Mouse (Mus musculus) lung, postnatal 4 days (tissue): ENCODE data around the gene Tmtc1.

Experiments
- DNase-seq, 2 experiments: peaks; one replicate each; pipeline ENCODE4 v3.0.0; 2021

Gene Tmtc1

DNA sequence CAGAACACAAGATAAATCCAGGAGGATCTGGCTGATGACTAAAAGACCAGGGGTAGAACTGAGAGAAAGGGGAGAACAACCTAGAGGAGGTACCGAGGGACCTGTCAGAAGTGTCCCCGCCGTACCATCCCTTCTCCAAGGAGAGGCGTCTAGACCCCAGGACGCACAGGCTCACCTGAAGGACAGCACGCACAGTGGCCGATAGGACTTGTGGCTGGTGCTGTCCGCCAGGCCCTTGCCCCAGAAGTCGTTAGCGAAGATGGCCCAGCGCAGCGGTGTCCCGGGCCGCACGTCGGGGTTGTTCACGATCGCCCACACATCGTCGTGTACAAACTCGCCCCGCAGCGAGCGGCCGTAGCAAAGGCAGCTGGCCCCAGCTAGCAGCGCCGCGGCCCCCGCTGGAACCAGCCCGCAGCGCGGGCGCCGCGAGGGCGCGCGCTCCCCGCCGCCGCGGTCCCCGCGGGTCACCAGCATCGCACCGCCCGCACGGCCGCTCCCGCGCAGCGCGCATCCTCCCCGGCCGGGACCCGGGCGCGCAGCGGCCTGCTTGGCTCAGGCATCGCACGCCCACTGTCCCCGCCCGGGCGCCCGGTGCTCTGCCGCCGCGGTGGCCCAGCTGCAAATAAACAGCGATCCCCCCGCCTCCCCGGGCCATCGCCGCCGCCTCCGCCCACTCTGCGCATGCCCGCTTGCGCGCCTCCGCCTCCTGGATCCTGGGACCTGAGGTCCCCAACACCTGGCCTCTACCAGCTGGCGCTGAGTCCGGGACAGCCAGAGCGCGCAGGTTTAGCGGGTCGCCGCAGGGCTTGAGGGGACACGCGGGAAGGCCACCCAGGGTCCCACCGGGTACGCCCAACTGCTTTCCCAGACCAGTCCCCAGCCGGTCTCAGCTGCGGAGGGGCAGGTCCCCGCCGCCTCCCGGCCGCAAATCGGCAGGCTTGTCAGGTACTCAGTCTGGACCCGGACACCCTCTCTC, at the start of gene Tmtc1:
TSS of gene Tmtc1 (minus strand) at position 664 of the 976 bp plus-strand sequence.
- DNase-seq: peak; percentile 70 to 84

DNA sequence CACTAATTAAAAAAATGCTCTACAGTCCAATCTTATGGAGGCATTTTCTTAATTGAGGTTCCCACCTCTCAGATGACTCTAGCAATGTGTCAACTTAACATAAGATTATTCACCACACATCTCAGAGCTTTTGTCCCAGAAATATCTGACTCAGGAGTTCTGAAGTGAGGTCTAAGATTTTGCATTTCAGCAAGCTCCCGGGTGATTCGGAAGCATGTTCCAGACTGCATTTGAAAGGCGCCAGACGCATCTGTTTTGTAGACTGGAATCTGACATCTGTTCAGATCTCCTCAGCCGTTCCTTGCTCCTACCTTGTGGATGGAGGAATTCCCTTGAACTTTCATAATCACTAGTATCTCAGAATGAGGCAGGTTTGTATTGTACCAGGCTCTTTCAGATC, 47.7 kb upstream of the Tmtc1 start:
- DNase-seq: no peak

DNA sequence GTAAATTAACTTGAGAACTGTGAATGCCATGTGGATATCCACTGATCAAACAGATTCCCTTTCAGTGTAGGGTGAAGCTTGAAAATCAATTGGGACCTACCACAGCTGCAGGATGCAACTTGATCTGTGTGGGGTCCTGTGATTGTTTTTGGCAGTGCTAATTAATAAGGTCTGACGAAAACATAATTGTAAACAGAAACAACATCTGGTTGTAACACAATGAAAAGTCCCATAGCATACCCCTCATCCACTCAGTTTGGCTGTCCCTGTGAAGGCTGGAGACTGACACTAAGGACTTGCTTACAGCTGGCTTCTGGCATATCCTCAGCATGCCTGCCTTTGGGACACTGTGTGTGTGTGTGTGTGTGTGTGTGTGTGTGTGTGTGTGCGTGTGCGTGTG, 42.6 kb upstream of the Tmtc1 start:
- DNase-seq: no peak

DNA sequence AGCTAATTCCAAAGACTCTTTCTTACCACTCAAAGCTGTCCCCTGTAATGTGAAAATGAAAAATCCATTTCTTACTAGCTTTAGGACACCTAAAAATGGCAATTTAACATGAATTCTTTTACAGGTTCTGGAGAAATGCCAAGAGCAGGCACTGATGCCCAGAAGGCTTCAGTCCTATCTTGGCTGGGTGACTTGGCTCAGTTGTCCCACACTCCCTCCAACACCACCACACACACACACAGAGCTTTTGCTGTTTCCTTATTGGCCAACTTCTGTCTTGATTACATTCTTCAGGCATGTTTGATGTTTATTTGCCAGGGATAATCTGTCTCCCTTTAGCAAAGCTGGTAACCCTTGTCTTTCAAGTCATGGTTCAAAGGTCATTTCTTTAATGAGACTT, 37.7 kb upstream of the Tmtc1 start:
- no peak for DNase-seq

DNA sequence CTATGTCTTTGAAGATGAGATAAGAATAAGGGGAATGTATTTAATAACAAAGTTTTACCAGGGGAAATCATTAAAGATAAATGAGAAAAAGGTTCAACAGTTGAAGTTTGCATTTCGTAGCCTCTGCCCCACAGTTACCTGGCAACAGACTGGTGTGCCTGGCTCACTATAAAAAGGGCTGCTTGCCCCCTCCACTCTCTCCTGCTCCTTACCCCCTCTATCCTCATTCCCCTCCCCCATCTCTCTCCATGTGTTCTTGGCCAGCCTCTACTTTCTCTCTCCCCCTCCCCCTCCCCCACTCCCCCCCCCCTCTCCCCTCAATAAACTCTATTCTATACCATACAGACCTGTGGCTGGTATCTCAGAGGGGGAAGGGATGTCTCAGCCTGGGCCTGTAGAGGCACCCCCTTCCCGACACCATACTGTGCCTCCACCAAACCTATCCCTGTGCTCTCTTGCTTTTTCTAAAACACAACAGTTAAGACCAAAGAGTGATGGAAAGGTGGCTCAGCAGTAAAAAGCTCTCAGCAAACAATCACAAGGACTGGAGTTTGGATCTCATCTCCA, 35.6 kb upstream of the Tmtc1 start:
- DNase-seq: no peak

DNA sequence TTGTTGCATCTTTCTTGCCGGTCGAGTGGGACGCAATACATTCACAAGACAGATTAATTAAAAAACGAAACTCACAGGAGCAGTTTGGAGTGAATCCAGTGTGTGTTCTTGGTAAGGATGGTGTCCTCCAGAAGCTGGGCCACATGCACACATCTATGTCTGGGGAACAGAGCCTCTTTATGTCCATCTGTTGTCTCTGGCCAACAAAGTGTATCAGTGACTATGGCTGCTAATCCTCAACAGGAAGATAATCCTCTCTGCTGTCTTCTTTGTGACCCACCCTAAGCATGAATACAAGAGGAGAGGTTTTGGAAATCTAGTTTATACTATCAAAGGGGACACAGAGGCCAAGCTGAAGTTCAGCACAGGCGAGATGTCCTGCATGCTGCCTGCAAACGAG, 34.2 kb upstream of the Tmtc1 start:
- DNase-seq: no peak

DNA sequence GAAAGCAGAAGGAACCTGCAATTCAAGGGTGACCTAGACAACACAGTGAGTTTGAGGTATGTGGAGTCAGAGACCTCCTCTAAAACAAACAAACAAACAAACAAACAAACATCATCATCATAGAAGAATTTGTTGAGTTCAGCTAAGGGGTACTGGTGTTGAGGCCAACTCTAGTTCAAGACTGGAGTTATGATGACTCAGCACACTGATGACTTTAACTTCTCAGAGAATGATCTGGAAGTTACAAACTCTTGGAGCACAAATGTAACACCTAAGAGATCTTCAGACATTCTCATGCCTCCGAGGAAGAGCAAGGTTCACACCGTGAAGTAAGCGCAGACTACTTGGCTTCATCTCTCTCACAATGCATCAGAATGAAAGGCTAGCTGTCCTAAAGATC, 28.1 kb upstream of the Tmtc1 start:
- DNase-seq: no peak

DNA sequence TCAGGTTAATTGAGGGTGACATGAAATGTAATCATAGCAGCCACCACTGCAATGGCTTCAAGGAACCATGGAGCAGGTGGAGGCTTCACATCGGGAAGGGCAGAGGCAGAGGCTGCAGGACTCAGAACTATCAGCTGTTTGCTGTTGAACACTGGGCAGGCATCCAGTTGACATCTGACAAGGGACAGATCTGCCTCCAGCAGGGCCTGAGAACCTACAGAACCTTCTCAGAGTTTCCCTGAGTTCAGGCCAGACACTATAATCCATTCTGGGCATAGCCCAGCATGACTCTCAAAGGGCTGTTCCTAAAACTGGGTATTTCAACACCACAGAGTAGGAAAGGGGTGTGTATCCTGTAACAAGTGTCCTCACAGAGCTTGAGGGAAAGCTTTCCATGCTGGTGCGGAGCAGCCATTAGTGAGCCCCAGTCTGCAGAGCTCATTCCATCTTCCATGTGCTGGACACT, 23.8 kb upstream of the Tmtc1 start:
- peak; percentile 14 to 49 for DNase-seq

DNA sequence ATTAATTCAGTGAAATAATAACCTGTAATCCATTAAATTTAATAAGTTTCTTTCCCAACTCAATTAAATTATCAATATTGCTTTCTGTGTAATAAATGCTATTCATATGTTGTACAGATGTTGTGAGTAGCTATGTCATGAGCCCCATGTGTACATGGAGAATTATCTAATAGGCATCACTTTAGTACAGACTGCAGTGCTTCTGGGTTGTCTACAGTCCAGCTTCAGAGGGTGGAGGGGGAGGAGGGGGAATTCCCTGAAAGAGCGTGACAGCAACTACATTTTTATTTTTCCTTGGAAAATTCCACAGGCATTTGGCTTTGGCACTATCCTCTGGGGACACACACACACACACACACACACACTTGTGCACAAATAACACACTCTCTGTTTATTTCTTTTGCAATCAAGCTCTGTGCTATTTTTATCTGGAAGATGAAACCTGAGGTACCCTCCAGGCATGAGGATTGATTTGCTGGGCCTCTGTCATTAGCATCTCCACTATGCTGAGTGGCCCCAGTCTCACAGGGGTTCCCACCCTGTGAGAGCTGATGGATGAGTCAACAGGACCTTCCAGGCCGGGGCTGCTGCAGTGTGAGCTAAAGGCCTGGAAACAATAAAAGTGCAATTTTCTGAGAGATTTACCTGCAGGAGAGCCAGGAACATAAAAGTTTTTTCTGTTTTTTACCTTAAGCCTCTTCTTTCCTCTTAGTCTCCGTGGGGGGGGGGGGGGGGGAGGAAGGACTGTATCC, 23.2 kb upstream of the Tmtc1 start:
- DNase-seq: no peak

DNA sequence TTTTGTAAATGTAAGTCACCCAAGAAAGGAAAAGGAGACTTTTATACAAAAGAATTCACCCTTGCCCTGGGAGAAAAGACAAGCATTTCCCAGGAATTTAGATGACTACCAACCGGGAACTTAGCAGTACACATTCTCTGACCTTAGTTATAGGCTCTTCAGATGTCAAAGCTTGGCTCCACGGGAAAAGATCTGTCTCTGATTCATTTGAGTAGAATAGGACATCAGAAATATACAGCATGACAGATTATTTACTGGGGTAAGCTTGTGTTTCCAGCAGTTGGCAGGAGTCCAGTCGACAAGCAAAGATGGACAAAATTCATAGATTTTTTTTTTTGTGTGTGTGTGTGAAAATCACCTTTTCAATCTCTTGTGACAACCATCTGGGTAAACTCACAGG, 15.4 kb upstream of the Tmtc1 start:
- no peak for DNase-seq

DNA sequence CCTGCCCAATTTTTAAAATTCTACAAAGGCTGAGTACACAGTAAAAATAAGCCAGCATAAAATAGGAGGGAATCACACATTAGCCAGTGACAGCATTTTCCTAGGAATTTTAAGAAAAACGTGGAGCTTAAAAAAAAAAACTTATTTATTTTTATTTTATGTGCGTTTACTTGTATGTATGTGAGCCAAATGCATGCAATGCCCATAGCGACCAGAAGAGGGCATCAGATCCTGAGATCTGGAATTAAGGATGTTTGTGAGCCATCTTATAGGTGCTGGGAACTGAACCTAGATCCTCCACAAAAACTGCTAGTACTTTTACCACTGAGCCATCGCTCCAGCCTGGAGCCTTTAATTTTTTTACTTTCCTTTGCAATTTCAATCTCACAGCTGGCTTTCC, 11.3 kb upstream of the Tmtc1 start:
- no peak for DNase-seq

DNA sequence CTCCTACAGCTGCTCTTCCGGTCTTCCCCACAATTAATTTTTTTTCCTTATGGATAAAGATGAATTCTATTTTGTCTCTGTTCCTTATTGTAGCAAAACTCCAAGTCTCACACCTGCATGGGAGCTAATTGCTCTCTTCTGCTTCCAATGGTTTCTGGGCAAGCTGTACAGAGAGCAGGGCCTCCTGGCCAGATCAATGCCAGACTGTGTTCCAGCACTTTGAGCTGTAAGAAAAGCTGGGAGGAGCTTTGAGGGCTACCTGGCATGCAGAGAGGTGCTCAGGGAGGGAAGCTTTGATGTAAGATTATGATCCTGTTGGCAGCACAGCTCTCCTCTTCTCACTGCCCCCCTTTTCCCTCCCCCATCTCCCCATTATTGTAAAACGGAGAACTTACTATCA, 10.6 kb upstream of the Tmtc1 start:
- no peak for DNase-seq

DNA sequence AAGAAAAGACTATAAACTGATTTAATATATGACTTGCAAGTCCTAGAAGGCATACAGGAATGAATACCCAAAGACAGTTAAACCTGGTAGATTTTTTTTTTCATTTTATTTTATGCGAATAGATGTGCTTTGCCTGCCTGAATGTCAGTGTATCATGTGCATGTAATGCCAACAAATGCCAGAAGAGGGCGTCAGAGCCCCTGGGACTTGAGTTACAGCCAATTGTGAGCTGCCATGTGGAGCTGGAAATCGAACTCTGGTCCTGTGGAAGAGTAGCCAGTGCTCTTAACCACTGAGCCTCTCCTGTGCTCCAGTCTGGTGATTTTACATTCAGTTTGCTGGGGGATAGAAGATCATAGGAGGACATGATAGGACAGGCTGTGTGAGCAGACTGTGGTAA, 4.0 kb upstream of the Tmtc1 start:
- no peak for DNase-seq

DNA sequence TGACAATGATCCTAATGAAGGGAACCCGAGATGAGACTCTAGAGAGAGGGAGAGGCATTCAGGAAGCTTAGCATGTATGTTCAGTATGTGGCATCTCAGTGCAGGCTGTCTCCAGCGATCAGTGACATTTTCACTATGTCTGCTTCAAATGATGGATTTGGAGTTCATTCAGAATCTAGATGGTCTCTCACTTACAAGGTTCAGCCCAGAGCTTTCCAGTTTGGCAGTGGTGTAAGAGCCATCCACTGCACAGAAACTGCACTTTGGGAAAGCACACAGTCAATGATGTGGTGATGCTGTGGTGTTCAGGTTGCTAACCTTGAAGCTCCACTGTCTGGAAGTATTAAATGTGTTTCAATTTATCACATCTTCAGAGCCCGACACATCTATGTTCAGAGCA, 1.9 kb upstream of the Tmtc1 start:
- DNase-seq: no peak

DNA sequence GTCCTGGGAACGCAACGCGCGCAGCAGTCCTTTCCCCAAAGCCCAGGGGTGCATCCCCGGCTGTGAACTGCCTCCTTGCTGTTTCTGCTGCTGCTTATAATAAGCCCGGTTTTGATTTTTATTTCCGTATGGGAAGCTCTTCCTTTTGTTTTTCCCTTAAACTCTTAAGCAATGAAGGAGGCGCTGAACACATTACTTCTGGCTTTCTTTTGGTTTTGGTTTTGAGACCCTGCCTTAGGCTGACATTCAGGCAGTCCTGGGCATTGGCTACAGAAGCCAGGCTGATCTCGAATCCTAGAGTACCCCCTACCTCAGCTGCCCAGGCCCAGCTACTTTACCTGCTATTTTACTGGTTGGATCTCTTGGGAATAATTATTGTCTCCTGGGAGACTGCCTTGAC, 607 bp upstream of the Tmtc1 start:
- DNase-seq: no peak

DNA sequence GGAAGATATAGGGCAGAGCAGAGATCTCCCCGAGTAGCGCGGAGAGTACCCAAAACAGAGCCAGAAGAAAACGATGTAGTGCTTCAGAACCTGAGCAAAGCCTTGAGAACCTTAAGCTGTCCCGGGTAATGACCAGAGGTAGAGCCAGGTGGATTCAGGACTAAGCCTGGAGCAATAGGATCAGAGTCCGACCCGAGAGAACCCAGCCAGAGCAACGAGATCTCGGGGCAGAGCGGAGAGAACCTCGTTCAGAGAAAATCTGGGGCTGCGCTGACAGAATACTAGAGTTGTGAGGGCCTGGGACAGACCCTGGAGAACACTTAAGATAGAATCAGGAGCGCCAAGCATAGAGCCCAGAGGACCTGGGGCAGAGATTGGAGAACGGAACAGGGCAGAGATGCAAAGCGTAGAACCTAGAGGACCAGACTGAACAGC, 881 bp downstream of the Tmtc1 start:
- DNase-seq: peak in 1 of 2 experiments; percentile 20

DNA sequence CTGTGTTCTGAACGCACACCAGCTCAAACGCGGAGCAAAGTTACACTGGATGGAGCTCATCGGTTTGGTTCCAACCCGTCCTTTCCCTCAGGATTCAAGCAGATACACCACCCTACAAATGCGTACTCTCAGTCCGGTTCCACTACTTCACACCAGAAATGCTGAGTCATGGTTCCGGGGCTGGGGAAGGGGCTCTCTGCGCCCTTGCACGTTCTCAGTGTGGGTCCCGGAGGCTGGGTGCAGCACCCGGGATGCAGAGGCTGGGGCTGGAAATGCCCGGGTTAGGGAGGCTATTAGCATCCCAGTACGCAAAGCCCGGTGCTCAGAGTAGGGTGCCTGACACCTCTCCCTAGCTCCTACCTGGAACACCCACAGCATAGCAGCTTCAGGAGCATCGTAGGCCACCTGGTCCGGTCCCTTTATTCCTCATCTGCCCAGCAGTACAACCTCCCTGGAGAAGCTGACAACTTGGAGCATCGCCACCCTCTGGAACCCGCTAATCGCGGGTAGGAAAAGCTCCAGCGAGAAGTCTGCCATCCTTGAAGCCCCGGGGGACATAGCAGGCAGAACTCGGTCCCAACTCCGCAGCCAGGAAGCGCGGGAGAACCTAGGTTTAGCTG, 1.4 kb downstream of the Tmtc1 start:
- DNase-seq: peak; percentile 25 to 30

DNA sequence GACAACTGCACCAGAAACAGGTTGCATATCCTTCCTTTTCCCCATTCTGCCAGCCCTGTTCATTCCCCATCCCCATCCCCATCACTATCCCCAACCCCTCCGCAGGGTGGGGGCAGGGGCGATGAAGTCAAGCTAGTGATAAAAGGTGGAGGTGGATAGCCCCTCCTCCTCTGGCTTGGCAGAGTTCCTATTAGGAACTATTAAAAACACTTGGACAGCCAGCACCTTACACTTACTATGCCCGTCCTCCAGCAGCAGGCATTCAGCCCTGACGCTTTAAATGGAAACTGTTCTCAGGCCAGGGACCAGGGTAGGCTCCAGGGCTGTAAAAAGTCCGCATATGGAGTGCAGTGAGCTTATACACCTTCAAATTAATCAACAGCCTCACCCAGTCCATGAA, 2.3 kb downstream of the Tmtc1 start:
- peak in 1 of 2 experiments; percentile 20 for DNase-seq

DNA sequence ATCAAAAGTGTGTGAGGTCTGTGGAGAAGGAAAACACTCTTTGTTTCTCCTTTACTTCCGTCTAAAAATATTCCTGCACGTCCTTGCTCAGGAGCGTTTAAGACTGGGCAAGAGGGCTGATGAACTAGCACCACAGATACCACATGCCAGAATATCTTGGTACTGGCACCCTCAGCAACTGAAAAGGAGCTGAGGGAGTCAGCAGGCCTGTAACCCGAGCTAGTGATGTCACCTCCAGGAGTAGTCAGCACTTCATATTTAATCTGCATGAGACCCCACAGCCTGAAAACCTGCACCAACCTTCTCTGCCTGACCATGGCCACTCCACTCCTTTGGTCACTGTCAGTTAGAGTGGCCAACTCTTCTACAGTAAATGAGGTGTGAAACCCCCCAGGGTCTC, 5.1 kb downstream of the Tmtc1 start:
- DNase-seq: no peak

DNA sequence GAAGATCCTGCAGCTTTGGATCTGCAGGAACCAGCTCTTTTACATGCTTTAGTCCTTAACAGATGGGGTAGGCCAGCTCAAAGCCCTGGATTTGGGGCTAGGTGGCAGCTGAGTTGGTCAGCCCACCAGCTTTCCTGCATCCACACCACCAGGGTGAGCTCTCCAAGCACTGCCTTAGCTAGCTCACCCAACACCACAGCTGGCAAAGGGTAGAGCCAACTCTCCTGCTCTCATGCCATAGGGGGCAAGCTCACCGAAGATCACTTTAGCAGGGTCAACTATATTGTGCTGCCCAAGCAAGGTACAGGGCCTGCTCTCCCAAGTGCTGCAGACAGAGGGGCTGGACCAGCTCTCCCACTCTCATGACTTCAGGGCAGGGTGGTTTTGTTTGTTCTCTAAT, 6.6 kb downstream of the Tmtc1 start:
- no peak for DNase-seq

DNA sequence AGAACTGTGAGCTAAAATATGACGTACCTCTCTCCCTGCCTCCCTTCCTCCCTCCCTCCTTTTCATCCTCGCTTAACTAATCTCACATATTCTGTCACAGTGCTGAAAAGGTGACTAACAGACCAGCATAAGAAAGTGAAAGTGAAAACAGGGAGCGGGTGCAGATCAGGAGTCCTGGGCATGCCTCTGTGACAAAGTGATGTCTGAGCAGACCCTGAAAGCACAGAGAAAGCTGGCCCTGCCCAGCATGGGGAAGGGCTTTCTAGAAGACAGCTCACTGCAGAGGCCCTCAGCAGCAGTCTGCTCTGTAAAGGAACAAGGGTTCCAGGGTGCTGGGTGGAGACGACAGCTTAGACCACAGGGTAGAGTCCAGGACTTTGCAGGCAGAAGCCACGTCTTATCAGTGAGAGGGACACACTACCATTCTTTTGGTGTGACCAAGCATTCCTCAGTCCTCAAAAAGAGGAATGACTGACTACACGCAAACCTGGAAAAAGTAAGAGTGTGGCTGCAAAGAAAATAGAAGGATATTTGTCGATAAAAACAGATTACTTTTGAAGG, 7.7 kb downstream of the Tmtc1 start:
- no peak for DNase-seq

DNA sequence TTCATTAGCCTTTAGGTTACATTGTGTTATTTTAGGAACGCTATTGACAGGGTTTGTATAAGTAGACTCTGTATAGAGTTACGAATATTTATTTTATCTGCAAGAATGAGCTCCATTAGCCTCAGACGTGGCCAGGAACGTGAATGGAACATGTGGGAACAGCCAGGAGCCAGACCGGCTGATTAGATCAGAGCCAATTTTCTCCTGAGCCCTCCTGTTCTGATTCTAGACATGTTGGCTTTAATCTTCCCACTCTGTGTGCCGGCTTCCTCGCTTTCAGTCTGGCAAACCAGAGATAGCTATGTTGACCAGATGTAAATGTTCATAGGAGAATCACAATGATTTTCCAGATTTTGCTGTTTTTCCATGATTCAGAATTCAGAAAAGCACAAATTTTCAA, 22.6 kb downstream of the Tmtc1 start:
- DNase-seq: no peak

DNA sequence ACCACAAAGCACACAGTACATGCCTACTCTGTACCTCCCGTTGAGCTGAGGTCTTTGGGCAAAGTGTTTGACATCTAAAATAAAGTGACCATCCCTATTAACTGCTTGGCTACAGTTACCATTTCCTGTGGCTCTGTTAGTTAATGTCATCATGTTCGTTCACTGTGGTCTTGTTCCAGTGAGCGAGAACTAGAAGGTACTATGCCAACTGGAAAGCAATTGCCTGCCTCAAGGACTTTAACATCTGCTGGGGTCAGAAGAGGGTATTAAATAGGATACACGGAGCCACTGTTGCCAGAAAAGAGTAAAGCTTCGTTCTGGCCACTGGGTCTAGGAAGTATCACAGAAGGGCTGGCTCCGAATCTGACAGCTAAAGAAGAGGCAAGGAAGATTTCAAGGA, 23.8 kb downstream of the Tmtc1 start:
- no peak for DNase-seq
